Mouse (Mus musculus) adrenal gland, adult 8-10 months (tissue): ENCODE measurements around the gene Mrpl52. TPM values are rescaled to one million over a fixed set of nuclear protein-coding genes. Genes with fewer than 3 reads are reported as not detected.

Experiments
- DNase-seq: peaks from one replicate; pipeline ENCODE4 v3.0.0; 2022
- total RNA-seq, 4 experiments: library from RNA; stranded (reverse); gene quantifications; 2 replicates each; pipeline ENCODE4 v1.2.4; 2022

The Mrpl52 gene
- total RNA-seq, 4 experiments from 2014 or later, result 179 to 219 (median 209) TPM

DNA sequence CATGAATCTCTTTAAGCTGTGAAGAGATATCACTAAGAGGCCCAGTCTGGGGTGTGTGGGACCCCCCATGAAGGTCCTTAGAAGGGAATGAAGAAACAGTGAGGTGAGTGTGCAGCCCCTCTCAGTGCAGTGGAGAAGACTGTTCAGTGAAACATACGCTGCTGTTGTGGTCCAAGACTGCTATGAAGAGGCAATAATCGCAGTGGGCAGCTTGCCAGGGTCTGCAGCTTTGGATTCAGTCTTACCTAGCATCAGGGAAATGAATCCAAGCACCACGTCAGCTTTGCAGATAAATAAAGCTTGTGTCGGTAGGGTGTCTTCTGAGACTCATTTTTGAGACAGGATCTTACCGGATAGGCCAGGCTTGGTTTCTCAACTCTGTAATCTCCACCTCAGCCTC lies 46.0 kb downstream of the Mrpl52 start:
- no peak for DNase-seq

DNA sequence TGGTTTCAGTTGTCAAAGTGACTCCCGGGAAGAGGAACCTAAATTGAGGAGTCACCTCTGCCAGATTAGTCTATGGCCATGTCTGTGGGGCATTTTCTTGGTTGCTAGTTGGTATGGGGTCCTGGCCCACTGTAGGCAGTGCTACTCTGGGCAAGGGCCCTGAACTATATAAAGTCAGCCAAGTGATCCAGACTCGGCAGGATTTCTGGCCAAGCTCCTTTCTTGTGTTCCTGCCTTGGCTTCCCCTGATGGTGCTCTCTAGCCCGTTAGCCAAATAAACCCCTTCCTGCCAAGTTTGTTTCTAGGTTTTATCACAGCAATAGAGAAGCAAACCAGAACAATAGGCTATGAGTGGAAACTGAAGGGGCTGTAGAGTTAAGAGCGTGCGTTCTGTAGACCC lies 48.0 kb downstream of the Mrpl52 start:
- DNase-seq, result no peak

DNA sequence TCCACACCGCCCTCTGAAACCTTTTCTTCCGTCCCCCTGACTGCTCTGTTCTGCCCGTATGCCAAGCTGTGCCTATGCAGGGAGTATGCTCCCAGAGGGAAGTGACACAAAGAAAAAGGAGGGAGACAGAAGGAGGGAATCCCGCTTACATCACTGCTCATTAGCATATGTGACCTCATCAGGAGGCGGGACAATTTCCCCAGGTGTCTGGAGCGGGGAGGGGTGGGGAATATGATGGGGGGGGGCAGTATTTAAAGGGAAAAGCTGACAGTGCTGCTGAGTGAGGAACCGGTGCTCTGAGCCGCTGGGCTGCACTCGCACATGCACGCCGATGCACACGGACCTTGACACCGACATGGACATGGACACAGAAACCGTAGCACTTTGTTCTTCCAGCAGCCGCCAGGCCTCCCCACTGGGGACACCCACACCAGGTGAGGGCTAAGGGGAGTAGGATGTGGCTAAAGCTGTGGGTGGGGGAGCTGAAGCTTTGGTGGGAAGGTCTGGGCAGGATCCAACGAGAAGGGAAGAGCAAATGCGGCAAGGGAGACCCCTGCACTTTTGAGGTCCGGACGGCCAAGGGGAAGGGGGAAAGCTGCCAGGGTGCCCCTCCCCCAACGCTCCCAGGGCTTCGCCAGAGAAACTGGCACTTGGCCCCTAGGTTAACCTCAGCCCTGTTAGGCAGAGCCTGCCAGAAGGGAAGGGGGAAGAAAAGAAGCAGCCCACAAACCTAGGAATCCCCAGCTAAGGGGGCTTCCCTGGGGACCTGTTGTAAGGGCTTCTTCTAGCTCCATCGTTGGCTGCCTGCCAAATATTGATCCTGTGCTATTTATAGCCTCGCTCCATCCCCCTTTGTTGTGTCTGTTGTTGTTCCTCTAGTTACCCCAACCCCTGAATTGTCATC lies 49.5 kb downstream of the Mrpl52 start, which contains the start of gene Rem2:
Gene Rem2, plus strand, starts transcription at position 160 of the 904 bp plus-strand sequence.
- peak; percentile 32 for DNase-seq

GRCm38 (mm10) chr14:54477172-54477909 lies 50.6 kb downstream of the Mrpl52 start:
- DNase-seq, result no peak

Other genes starting within 250 kb of the Mrpl52 start
- 100 to 1,000 TPM; 387 to 496 (median 428) TPM for gene Dad1, start 172.8 kb upstream of the Mrpl52 start, total RNA-seq
- gene Abhd4, start 172.7 kb upstream of the Mrpl52 start, total RNA-seq, result 100 to 1,000 TPM; 810 to 947 (median 895) TPM
- under 1 TPM in 1 of 4 experiments, not detected in 3; 0.05 TPM for gene Olfr49, start 142.0 kb upstream of the Mrpl52 start, total RNA-seq
- 100 to 1,000 TPM in 1 of 4 experiments, 10 to 100 TPM in 3; 88.8 to 106 (median 90.6) TPM for gene Oxa1l, start 66.1 kb upstream of the Mrpl52 start, total RNA-seq
- gene Slc7a7, start 9.1 kb upstream of the Mrpl52 start, total RNA-seq, result 1 to 10 TPM; 4.6 to 8.5 (median 6.4) TPM
- gene Mmp14, start 4.7 kb downstream of the Mrpl52 start, total RNA-seq, result 10 to 100 TPM; 34.8 to 49.0 (median 44.5) TPM
- gene Lrp10, start 37.2 kb downstream of the Mrpl52 start, total RNA-seq, result 100 to 1,000 TPM; 119 to 147 (median 137) TPM
- 1 to 10 TPM in 1 of 4 experiments, under 1 TPM in 3; 0.25 to 1.9 (median 0.45) TPM for gene Rem2, start 49.2 kb downstream of the Mrpl52 start, total RNA-seq
- gene Prmt5, start 90.6 kb downstream of the Mrpl52 start, total RNA-seq, result 10 to 100 TPM; 48.4 to 53.6 (median 50.9) TPM
- 10 to 100 TPM; 24.1 to 34.1 (median 29.4) TPM for gene Haus4, start 127.7 kb downstream of the Mrpl52 start, total RNA-seq
- 10 to 100 TPM; 23.7 to 41.6 (median 32.6) TPM for gene Ajuba, start 150.6 kb downstream of the Mrpl52 start, total RNA-seq
- 1 to 10 TPM; 3.6 to 6.2 (median 5.0) TPM for gene 4931414P19Rik, start 179.1 kb downstream of the Mrpl52 start, total RNA-seq
- gene Psmb5, start 191.1 kb downstream of the Mrpl52 start, total RNA-seq, result 100 to 1,000 TPM; 254 to 479 (median 341) TPM
- not detected for gene Psmb11, start 194.5 kb downstream of the Mrpl52 start, total RNA-seq
- not detected for gene Gm17606, start 214.0 kb downstream of the Mrpl52 start, total RNA-seq
- 1 to 10 TPM in 2 of 4 experiments, under 1 TPM in 2; 0.46 to 2.0 (median 1.3) TPM for gene Cdh24, start 214.5 kb downstream of the Mrpl52 start, total RNA-seq